Mouse (Mus musculus) erythroid progenitor cell, adult 5-6 weeks (primary cell): ENCODE results near the gene Ak5. TPM values are rescaled to one million over a fixed set of nuclear protein-coding genes. Genes with fewer than 3 reads are reported as not detected.

Source experiments
- ATAC-seq: replicated peaks from 2 replicates; pipeline ENCODE4 v1.8.0; 2016; ENCODE audit warnings: moderate number of reproducible peaks, mild to moderate bottlenecking, moderate TSS enrichment, inconsistent platforms; ENCODE audit not compliant: poor library complexity, low FRiP score, severe bottlenecking
- total RNA-seq, 2 experiments: library from RNA; stranded (forward) in 1 of 2; stranded (reverse) in 1 of 2; fragments of 150-400 nt in 1 of 2; fragments of 186-747, 209-891 nt in 1 of 2; gene quantifications; 2 replicates each; pipeline versions ENCODE4 v1.2.3 to v1.2.4; 2015 to 2017; ENCODE audit warnings: low replicate concordance in 2 of 2

Gene Ak5
- total RNA-seq, 2 experiments from 2014 or later: not detected

- ATAC-seq: no peak
These were observed 141.4 kb downstream of the Ak5 start for GRCm38 (mm10) chr3:152526721-152527120.

- ATAC-seq: no peak
These were observed 144.9 kb downstream of the Ak5 start for GRCm38 (mm10) chr3:152523315-152523638.

- no peak for ATAC-seq
These were observed 145.4 kb downstream of the Ak5 start for GRCm38 (mm10) chr3:152522634-152523314.

GRCm38 (mm10) chr3:152521054-152521453 lies 147.1 kb downstream of the Ak5 start:
- ATAC-seq: no peak

GRCm38 (mm10) chr3:152520074-152520473 lies 148.1 kb downstream of the Ak5 start:
- no peak for ATAC-seq

GRCm38 (mm10) chr3:152519556-152519955 lies 148.6 kb downstream of the Ak5 start:
- ATAC-seq: no peak

GRCm38 (mm10) chr3:152516569-152516968 lies 151.6 kb downstream of the Ak5 start:
- ATAC-seq: no peak

GRCm38 (mm10) chr3:152515959-152516358 lies 152.2 kb downstream of the Ak5 start:
- no peak for ATAC-seq

- ATAC-seq: no peak
These were observed 155.6 kb downstream of the Ak5 start for GRCm38 (mm10) chr3:152512517-152512916.

GRCm38 (mm10) chr3:152509268-152509667 lies 158.9 kb downstream of the Ak5 start:
- ATAC-seq: no peak

- no peak for ATAC-seq
These were observed 159.7 kb downstream of the Ak5 start for GRCm38 (mm10) chr3:152508419-152508993.

- ATAC-seq: no peak
These were observed 160.3 kb downstream of the Ak5 start for GRCm38 (mm10) chr3:152507900-152508299.

- no peak for ATAC-seq
These were observed 169.0 kb downstream of the Ak5 start for GRCm38 (mm10) chr3:152498968-152499696.

GRCm38 (mm10) chr3:152497842-152498241 lies 170.3 kb downstream of the Ak5 start:
- no peak for ATAC-seq

GRCm38 (mm10) chr3:152497084-152497483 lies 171.1 kb downstream of the Ak5 start:
- no peak for ATAC-seq

- no peak for ATAC-seq
These were observed 172.7 kb downstream of the Ak5 start for GRCm38 (mm10) chr3:152495415-152495898.

GRCm38 (mm10) chr3:152494667-152495360 lies 173.3 kb downstream of the Ak5 start:
- ATAC-seq: no peak

- ATAC-seq: no peak
These were observed 174.3 kb downstream of the Ak5 start for GRCm38 (mm10) chr3:152493813-152494212.

GRCm38 (mm10) chr3:152492241-152492640 lies 175.9 kb downstream of the Ak5 start:
- ATAC-seq: no peak

GRCm38 (mm10) chr3:152490423-152490822 lies 177.7 kb downstream of the Ak5 start:
- ATAC-seq: no peak
